Mouse (Mus musculus): ENCODE measurements around the gene Rapgef5.

DNA sequence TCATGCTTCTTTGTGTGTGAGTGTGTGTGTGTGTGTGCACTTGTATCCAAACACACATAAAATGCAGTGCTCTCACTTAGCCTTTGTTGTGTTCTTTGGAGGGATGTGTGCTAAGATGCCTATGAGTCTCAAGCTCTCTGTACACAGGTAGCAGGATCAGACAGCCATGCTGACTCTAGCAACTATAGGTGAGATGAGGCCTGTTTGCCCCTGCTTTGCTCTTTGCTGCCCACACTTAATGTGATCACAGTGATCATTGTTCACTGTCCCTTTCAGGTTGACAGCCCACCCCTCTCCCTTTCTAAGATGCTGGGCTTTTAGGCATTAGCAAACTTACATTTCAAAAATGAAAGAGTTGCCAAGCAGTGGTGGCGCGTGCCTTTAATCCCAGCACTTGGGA, 158.2 kb downstream of the Rapgef5 start:
- TF ChIP-seq CTCF (IDR thresholded peaks at IDR 0.05; ENCODE audit: low read depth) (no peak), EP300 (IDR thresholded peaks at IDR 0.05; ENCODE audit: low read depth) (no peak)

Measured in liver, embryonic 14.5 days (tissue).